Mouse (Mus musculus) gonadal fat pad, adult 2 months (tissue): ENCODE data around the gene Scfd2. TPM values are rescaled to one million over a fixed set of nuclear protein-coding genes. Genes with fewer than 3 reads are reported as not detected.

Experiments
- DNase-seq: peaks from one replicate; pipeline ENCODE4 v3.0.0-alpha.2; 2012; ENCODE audit warnings: low read depth
- polyA plus RNA-seq: library from polyadenylated mRNA; depleted of rRNA; stranded (reverse); fragments of >200 nt; gene quantifications from 2 replicates; pipeline ENCODE4 v1.2.3, GENCODE M21; 2012

Gene Scfd2
- polyA plus RNA-seq, 1 experiment, result 20.2 TPM

- no peak for DNase-seq
Observed at GRCm38 (mm10) chr5:74456759-74457158, 74.8 kb downstream of the Scfd2 start.

GRCm38 (mm10) chr5:74455510-74456269, 75.9 kb downstream of the Scfd2 start:
- DNase-seq, result no peak

- no peak for DNase-seq
Observed at GRCm38 (mm10) chr5:74455094-74455493, 76.5 kb downstream of the Scfd2 start.

GRCm38 (mm10) chr5:74450977-74451376, 80.6 kb downstream of the Scfd2 start:
- no peak for DNase-seq

GRCm38 (mm10) chr5:74447517-74448334, 83.8 kb downstream of the Scfd2 start:
- no peak for DNase-seq

- no peak for DNase-seq
Observed at GRCm38 (mm10) chr5:74445861-74446260, 85.7 kb downstream of the Scfd2 start.

- DNase-seq, result no peak
Observed at GRCm38 (mm10) chr5:74438353-74438752, 93.2 kb downstream of the Scfd2 start.

GRCm38 (mm10) chr5:74433580-74434147, 97.9 kb downstream of the Scfd2 start:
- no peak for DNase-seq

- no peak for DNase-seq
Observed at GRCm38 (mm10) chr5:74432879-74433539, 98.5 kb downstream of the Scfd2 start.

- no peak for DNase-seq
Observed at GRCm38 (mm10) chr5:74420615-74421132, 110.9 kb downstream of the Scfd2 start.

- no peak for DNase-seq
Observed at GRCm38 (mm10) chr5:74412557-74412956, 119.0 kb downstream of the Scfd2 start.

GRCm38 (mm10) chr5:74404887-74405286, 126.7 kb downstream of the Scfd2 start:
- no peak for DNase-seq

- no peak for DNase-seq
Observed at GRCm38 (mm10) chr5:74404083-74404482, 127.5 kb downstream of the Scfd2 start.

- no peak for DNase-seq
Observed at GRCm38 (mm10) chr5:74402626-74403025, 128.9 kb downstream of the Scfd2 start.

GRCm38 (mm10) chr5:74391806-74392205, 139.8 kb downstream of the Scfd2 start:
- no peak for DNase-seq

- DNase-seq, result no peak
Observed at GRCm38 (mm10) chr5:74391346-74391745, 140.2 kb downstream of the Scfd2 start.

GRCm38 (mm10) chr5:74388849-74389248, 142.7 kb downstream of the Scfd2 start:
- DNase-seq, result no peak

- DNase-seq, result no peak
Observed at GRCm38 (mm10) chr5:74388101-74388500, 143.5 kb downstream of the Scfd2 start.

- DNase-seq, result no peak
Observed at GRCm38 (mm10) chr5:74387143-74387886, 144.2 kb downstream of the Scfd2 start.

GRCm38 (mm10) chr5:74380045-74380444, 151.5 kb downstream of the Scfd2 start:
- no peak for DNase-seq

- DNase-seq, result no peak
Observed at GRCm38 (mm10) chr5:74366710-74367101, 164.9 kb downstream of the Scfd2 start.
